Mouse (Mus musculus): ENCODE measurements around the gene Ypel1. TPM values are rescaled to one million over a fixed set of nuclear protein-coding genes. Genes with fewer than 3 reads are reported as not detected.

The Ypel1 gene
- polyA plus RNA-seq, 1 experiment, result 1.2 TPM

GRCm38 (mm10) chr16:17082121-17082792 is 12.8 kb downstream of the Ypel1 start:
- H3K4me1 ChIP-seq (ENCODE audit: control insufficient read depth, insufficient read depth, low read length), result peaks cover 3% of the 10 kb centered on the region; the same call in 1 of the 2 replicates
- WGBS, result 75% methylated on average over 6 of the region's 6 CpGs
- DNase-seq, result no peak

GRCm38 (mm10) chr16:17085636-17086035 is 16.1 kb downstream of the Ypel1 start:
- Histone ChIP-seq H3K4me1 (ENCODE audit: control insufficient read depth, insufficient read depth, low read length) (peaks cover 3% of the 10 kb centered on the region; the same call in 1 of the 2 replicates), H3K4me3 (replicated peaks; ENCODE audit: extremely low read depth, low read depth, low read length) (no peak overlapping the region)
- DNase-seq, result peak; percentile 22
- 68% methylated on average over 4 of the region's 4 CpGs for WGBS
- TF ChIP-seq CTCF (IDR thresholded peaks at IDR 0.05; ENCODE audit: insufficient read depth, low read length), result no peak
- no peak for TF ChIP-seq POLR2A (IDR thresholded peaks at IDR 0.05; ENCODE audit: borderline replicate concordance, extremely low read depth, low read depth, low read length)

More at GRCm38 (mm10) chr16:17082121-17082792, 12.8 kb downstream of the Ypel1 start:
- no peak overlapping the region for H3K4me3 ChIP-seq (replicated peaks; ENCODE audit: extremely low read depth, low read depth, low read length)
- no peak for TF ChIP-seq CTCF (IDR thresholded peaks at IDR 0.05; ENCODE audit: insufficient read depth, low read length)

GRCm38 (mm10) chr16:17086241-17086640 is 16.7 kb downstream of the Ypel1 start:
- TF ChIP-seq CTCF (IDR thresholded peaks at IDR 0.05; ENCODE audit: insufficient read depth, low read length) (no peak), POLR2A (IDR thresholded peaks at IDR 0.05; ENCODE audit: borderline replicate concordance, extremely low read depth, low read depth, low read length) (no peak)
- WGBS, result 63% methylated on average over 3 of the region's 3 CpGs
- Histone ChIP-seq H3K4me3 (replicated peaks; ENCODE audit: extremely low read depth, low read depth, low read length) (no peak overlapping the region), H3K4me1 (ENCODE audit: control insufficient read depth, insufficient read depth, low read length) (peaks cover 3% of the 10 kb centered on the region; the same call in 1 of the 2 replicates)
- DNase-seq, result no peak

GRCm38 (mm10) chr16:17086669-17087193 is 17.2 kb downstream of the Ypel1 start:
- H3K4me3 ChIP-seq (replicated peaks; ENCODE audit: extremely low read depth, low read depth, low read length), result no peak overlapping the region
- TF ChIP-seq CTCF (IDR thresholded peaks at IDR 0.05; ENCODE audit: insufficient read depth, low read length), result no peak
- TF ChIP-seq POLR2A (IDR thresholded peaks at IDR 0.05; ENCODE audit: borderline replicate concordance, extremely low read depth, low read depth, low read length), result no peak
- 76% methylated on average over 13 of the region's 13 CpGs for WGBS
- H3K4me1 ChIP-seq (ENCODE audit: control insufficient read depth, insufficient read depth, low read length), result peaks cover 3% of the 10 kb centered on the region; the same call in 1 of the 2 replicates
- no peak for DNase-seq

- DNase-seq, result no peak
- H3K4me1 ChIP-seq (ENCODE audit: control insufficient read depth, insufficient read depth, low read length), result peaks cover 3% of the 10 kb centered on the region; the same call in 1 of the 2 replicates
- TF ChIP-seq CTCF (IDR thresholded peaks at IDR 0.05; ENCODE audit: insufficient read depth, low read length) (no peak), POLR2A (IDR thresholded peaks at IDR 0.05; ENCODE audit: borderline replicate concordance, extremely low read depth, low read depth, low read length) (no peak)
- 60% methylated on average over 3 of the region's 3 CpGs for WGBS
- no peak overlapping the region for H3K4me3 ChIP-seq (replicated peaks; ENCODE audit: extremely low read depth, low read depth, low read length)
Measured at GRCm38 (mm10) chr16:17088346-17088745, 18.9 kb downstream of the Ypel1 start.

GRCm38 (mm10) chr16:17096938-17097337 is 27.4 kb downstream of the Ypel1 start:
- Histone ChIP-seq H3K4me3 (replicated peaks; ENCODE audit: extremely low read depth, low read depth, low read length) (no peak overlapping the region), H3K4me1 (ENCODE audit: control insufficient read depth, insufficient read depth, low read length) (no peaks in the 10 kb centered on the region)
- no peak for TF ChIP-seq CTCF (IDR thresholded peaks at IDR 0.05; ENCODE audit: insufficient read depth, low read length)
- TF ChIP-seq POLR2A (IDR thresholded peaks at IDR 0.05; ENCODE audit: borderline replicate concordance, extremely low read depth, low read depth, low read length), result no peak
- DNase-seq, result no peak
- whole genome bisulfite sequencing, result 85% methylated on average over 3 of the region's 3 CpGs

- Histone ChIP-seq H3K4me3 (replicated peaks; ENCODE audit: extremely low read depth, low read depth, low read length) (no peak overlapping the region), H3K4me1 (ENCODE audit: control insufficient read depth, insufficient read depth, low read length) (peaks cover 2% of the 10 kb centered on the region; the same call in 1 of the 2 replicates)
- no peak for DNase-seq
- WGBS, result 56% methylated on average over 7 of the region's 7 CpGs
- no peak for TF ChIP-seq POLR2A (IDR thresholded peaks at IDR 0.05; ENCODE audit: borderline replicate concordance, extremely low read depth, low read depth, low read length)
- TF ChIP-seq CTCF (IDR thresholded peaks at IDR 0.05; ENCODE audit: insufficient read depth, low read length), result no peak
Measured at GRCm38 (mm10) chr16:17102630-17103220, 33.2 kb downstream of the Ypel1 start.

- Histone ChIP-seq H3K4me1 (ENCODE audit: control insufficient read depth, insufficient read depth, low read length) (peaks cover 2% of the 10 kb centered on the region; the same call in 1 of the 2 replicates), H3K4me3 (replicated peaks; ENCODE audit: extremely low read depth, low read depth, low read length) (no peak overlapping the region)
- no peak for DNase-seq
- TF ChIP-seq POLR2A (IDR thresholded peaks at IDR 0.05; ENCODE audit: borderline replicate concordance, extremely low read depth, low read depth, low read length), result no peak
- no peak for TF ChIP-seq CTCF (IDR thresholded peaks at IDR 0.05; ENCODE audit: insufficient read depth, low read length)
- 48% methylated on average over 4 of the region's 4 CpGs for WGBS
Measured at GRCm38 (mm10) chr16:17104600-17104999, 35.1 kb downstream of the Ypel1 start.

- 6% methylated on average over 38 of the region's 38 CpGs for WGBS
- peak within 1 kb of the TSS; percentile 96 for H3K4me3 ChIP-seq (replicated peaks; ENCODE audit: extremely low read depth, low read depth, low read length)
- peak; percentile 60 for DNase-seq
Measured at GRCm38 (mm10) chr16:17110771-17111743, 41.6 kb downstream of the Ypel1 start, which contains the start of gene Ppil2. Gene Ppil2, minus strand, starts transcription at chr16:17111257.

More at GRCm38 (mm10) chr16:17110771-17111743, 41.6 kb downstream of the Ypel1 start, which contains the start of gene Ppil2:
- H3K4me1 ChIP-seq (ENCODE audit: control insufficient read depth, insufficient read depth, low read length), result peaks cover 3% of the 10 kb centered on the region
- TF ChIP-seq POLR2A (IDR thresholded peaks at IDR 0.05; ENCODE audit: borderline replicate concordance, extremely low read depth, low read depth, low read length) (peak; percentile 95), CTCF (IDR thresholded peaks at IDR 0.05; ENCODE audit: insufficient read depth, low read length) (no peak)
